Mouse (Mus musculus): ENCODE measurements at regions not wholly inside any gene's neighbourhood (a gene's known extent, or its start where the extent isn't known, plus 50 kb on each side); places are given as distances from the start of the nearest gene placed in this dataset.
A peak's percentile ranks its signal among the peaks of the same experiment; 100 is the strongest.

- intact Hi-C loops (cut with DNase I) = no loop called here
- no peak for DNase-seq (ENCODE audit: low spot score in 2 of 2)
Observed at GRCm38 (mm10) chr17:64229225-64229976, 102.3 kb downstream of the Pja2 start.

GRCm38 (mm10) chr17:64214599-64214998, 117.1 kb downstream of the Pja2 start:
- no peak for DNase-seq (ENCODE audit: low spot score in 2 of 2)
- intact Hi-C loops (cut with DNase I) = no loop called here

GRCm38 (mm10) chr17:64213251-64213650, 118.5 kb downstream of the Pja2 start:
- DNase-seq (ENCODE audit: low spot score in 2 of 2) = no peak
- intact Hi-C loops (cut with DNase I) = no loop called here

GRCm38 (mm10) chr17:64211281-64211680, 120.4 kb downstream of the Pja2 start:
- intact Hi-C loops (cut with DNase I) = no loop called here
- no peak for DNase-seq (ENCODE audit: low spot score in 2 of 2)

GRCm38 (mm10) chr17:64210366-64210765, 121.3 kb downstream of the Pja2 start:
- intact Hi-C loops (cut with DNase I) = no loop called here
- DNase-seq (ENCODE audit: low spot score in 2 of 2) = no peak

- DNase-seq (ENCODE audit: low spot score in 2 of 2) = no peak
- intact Hi-C loops (cut with DNase I) = no loop called here
Observed at GRCm38 (mm10) chr17:64209640-64210039, 122.1 kb downstream of the Pja2 start.

GRCm38 (mm10) chr17:64208152-64208855, 123.4 kb downstream of the Pja2 start:
- no peak for DNase-seq (ENCODE audit: low spot score in 2 of 2)
- intact Hi-C loops (cut with DNase I) = no loop called here

- DNase-seq (ENCODE audit: low spot score in 2 of 2) = no peak
- intact Hi-C loops (cut with DNase I) = no loop called here
Observed at GRCm38 (mm10) chr17:64206196-64206718, 125.5 kb downstream of the Pja2 start.

GRCm38 (mm10) chr17:64203611-64204010, 128.1 kb downstream of the Pja2 start:
- DNase-seq (ENCODE audit: low spot score in 2 of 2) = no peak
- intact Hi-C loops (cut with DNase I) = no loop called here

GRCm38 (mm10) chr17:64202248-64202647, 129.5 kb downstream of the Pja2 start:
- intact Hi-C loops (cut with DNase I) = no loop called here
- peak in 1 of 2 experiments; percentile 51 for DNase-seq (ENCODE audit: low spot score in 2 of 2)

- no peak for DNase-seq (ENCODE audit: low spot score in 2 of 2)
- intact Hi-C loops (cut with DNase I) = no loop called here
Observed at GRCm38 (mm10) chr17:64201609-64202008, 130.1 kb downstream of the Pja2 start.

GRCm38 (mm10) chr17:64200092-64200877, 131.4 kb downstream of the Pja2 start:
- no peak for DNase-seq (ENCODE audit: low spot score in 2 of 2)
- intact Hi-C loops (cut with DNase I) = no loop called here

- intact Hi-C loops (cut with DNase I) = no loop called here
- DNase-seq (ENCODE audit: low spot score in 2 of 2) = no peak
Observed at GRCm38 (mm10) chr17:64199241-64199933, 132.3 kb downstream of the Pja2 start.

- intact Hi-C loops (cut with DNase I) = no loop called here
- no peak for DNase-seq (ENCODE audit: low spot score in 2 of 2)
Observed at GRCm38 (mm10) chr17:64196437-64196836, 135.3 kb downstream of the Pja2 start.

- intact Hi-C loops (cut with DNase I) = no loop called here
- no peak for DNase-seq (ENCODE audit: low spot score in 2 of 2)
Observed at GRCm38 (mm10) chr17:64193055-64193454, 138.7 kb downstream of the Pja2 start.
